Mouse (Mus musculus) MEL (cell line): ENCODE measurements at regions not wholly inside any gene's neighbourhood (a gene's known extent, or its start where the extent isn't known, plus 50 kb on each side); places are given as distances from the start of the nearest gene placed in this dataset.
"Not testable (repeated sequence)": the region's sequence is repeated elsewhere in the genome, so short reads cannot be mapped to it uniquely, and the experiment has no call there.

Source experiments
- DNase-seq: peaks from one replicate; pipeline ENCODE4 v3.0.0; 2011; ENCODE audit warnings: low read depth, low spot score
- H3K27ac ChIP-seq: 2 replicates; pipeline ENCODE4 v1.5.1; 2012; ENCODE audit warnings: low read depth, mild to moderate bottlenecking, control low read depth, low read length, moderate library complexity; ENCODE audit not compliant: control insufficient read depth
- H3K27me3 ChIP-seq, 2 experiments: fragments of 150-350 bp in 1 of 2; sonication (generic) in 1 of 2; 2 replicates each; pipeline ENCODE4 v1.6.1; 2012; ENCODE audit warnings: low read length in 2 of 2, mild to moderate bottlenecking in 2 of 2, improper control_type of control experiment in 1 of 2, moderate library complexity in 1 of 2; ENCODE audit not compliant: insufficient read depth in 2 of 2, control insufficient read depth in 1 of 2
- H3K36me3 ChIP-seq, 2 experiments: 2 replicates each; pipeline ENCODE4 v1.6.1; 2012 to 2014; ENCODE audit warnings: low read length in 2 of 2, improper control_type of control experiment in 1 of 2, inconsistent platforms in 1 of 2, mild to moderate bottlenecking in 1 of 2; ENCODE audit not compliant: insufficient read depth in 2 of 2, control insufficient read depth in 1 of 2
- H3K4me1 ChIP-seq, 2 experiments: fragments of 150-350 bp in 1 of 2; sonication (generic) in 1 of 2; 2 replicates each; pipeline ENCODE4 v1.6.1; 2012; ENCODE audit warnings: low read length in 2 of 2, improper control_type of control experiment in 1 of 2, mild to moderate bottlenecking in 1 of 2; ENCODE audit not compliant: insufficient read depth in 2 of 2, control insufficient read depth in 1 of 2
- H3K4me3 ChIP-seq, 2 experiments: fragments of 150-350 bp in 1 of 2; sonication (generic) in 1 of 2; 2 replicates each; pipeline ENCODE4 v1.5.1; 2012; ENCODE audit warnings: low read depth in 2 of 2, low read length in 2 of 2, mild to moderate bottlenecking in 2 of 2, moderate library complexity in 2 of 2, control low read depth in 1 of 2, improper control_type of control experiment in 1 of 2; ENCODE audit not compliant: control insufficient read depth in 1 of 2, insufficient read depth in 1 of 2
- H3K79me2 ChIP-seq: 2 replicates; pipeline ENCODE4 v1.6.1; 2012; ENCODE audit warnings: mild to moderate bottlenecking, low read length, moderate library complexity; ENCODE audit not compliant: control insufficient read depth, poor library complexity, insufficient read depth
- H3K9ac ChIP-seq: 2 replicates; pipeline ENCODE4 v1.6.1; 2012; ENCODE audit warnings: low read depth, mild to moderate bottlenecking, control low read depth, low read length, moderate library complexity; ENCODE audit not compliant: control insufficient read depth, poor library complexity, severe bottlenecking
- H3K9me3 ChIP-seq: fragments of 150-350 bp; sonication (generic); replicated peaks from 2 replicates; pipeline ENCODE4 v1.6.1; 2012; ENCODE audit warnings: mild to moderate bottlenecking, low read length, improper control_type of control experiment, moderate library complexity; ENCODE audit not compliant: insufficient read depth
- BHLHE40 ChIP-seq: IDR thresholded peaks from 2 replicates; pipeline ENCODE4 v1.6.1; 2012; ENCODE audit warnings: low read depth, mild to moderate bottlenecking, inconsistent platforms, low read length, improper control_type of control experiment, borderline replicate concordance
- GATA1 ChIP-seq: IDR thresholded peaks from 2 replicates; pipeline ENCODE4 v1.6.1; 2011; ENCODE audit warnings: low read depth, low read length, improper control_type of control experiment
- JUND ChIP-seq: IDR thresholded peaks from 2 replicates; pipeline ENCODE4 v1.6.1; 2011; ENCODE audit warnings: low read depth, mild to moderate bottlenecking, improper control_type of control experiment, low read length
- MAZ ChIP-seq: IDR thresholded peaks from 2 replicates; pipeline ENCODE4 v1.6.1; 2012; ENCODE audit warnings: low read depth, mild to moderate bottlenecking, inconsistent platforms, low read length, improper control_type of control experiment
- POLR2AphosphoS2 ChIP-seq: IDR thresholded peaks from 2 replicates; pipeline ENCODE4 v1.6.1; 2011; ENCODE audit warnings: low read length, improper control_type of control experiment
- RAD21 ChIP-seq: IDR thresholded peaks from 2 replicates; pipeline ENCODE4 v1.6.1; 2011; ENCODE audit warnings: mild to moderate bottlenecking, low read depth, low read length, improper control_type of control experiment
- USF1 ChIP-seq: IDR thresholded peaks from 2 replicates; pipeline ENCODE4 v1.6.1; 2014; ENCODE audit warnings: low read depth, mild to moderate bottlenecking, inconsistent platforms, low read length, improper control_type of control experiment, moderate library complexity
- ZC3H11A ChIP-seq: IDR thresholded peaks from 2 replicates; pipeline ENCODE4 v1.6.1; 2012; ENCODE audit warnings: low read depth, mild to moderate bottlenecking, inconsistent platforms, low read length, improper control_type of control experiment

- Histone ChIP-seq H3K36me3 (no peaks in the 10 kb centered on the region), H3K9me3 (no peaks in the 10 kb centered on the region), H3K4me3 (no peak overlapping the region), H3K27ac (no peak overlapping the region), H3K9ac (no peak overlapping the region), H3K27me3 (no peaks in the 10 kb centered on the region), H3K4me1 (no peaks in the 10 kb centered on the region), H3K79me2 (no peaks in the 10 kb centered on the region)
- DNase-seq = no peak
- TF ChIP-seq GATA1 = no peak
- no peak for TF ChIP-seq BHLHE40
Observed at GRCm38 (mm10) chr17:85859926-85860707, 172.0 kb upstream of the Six2 start.

- Histone ChIP-seq H3K36me3 (no peaks in the 10 kb centered on the region), H3K79me2 (no peaks in the 10 kb centered on the region), H3K27ac (no peak overlapping the region), H3K4me3 (no peak overlapping the region), H3K9ac (no peak overlapping the region), H3K27me3 (peaks cover 0 to 2% of the 10 kb centered on the region in 2 experiments; a peak in 1 of 4 replicates), H3K9me3 (no peaks in the 10 kb centered on the region), H3K4me1 (no peaks in the 10 kb centered on the region)
- TF ChIP-seq JUND (no peak), POLR2AphosphoS2 (no peak), MAZ (no peak)
- DNase-seq = no peak
Observed at GRCm38 (mm10) chr17:85858516-85858915, 170.4 kb upstream of the Six2 start.

- no peak for DNase-seq
- no peak overlapping the region for H3K9ac ChIP-seq
- TF ChIP-seq ZC3H11A (no peak), RAD21 (no peak), USF1 (peak; percentile 52; the same call in 1 of the 2 replicates)
- H3K27me3 ChIP-seq = peaks cover 0 to 2% of the 10 kb centered on the region in 2 experiments; a peak in 1 of 4 replicates
- H3K4me3 ChIP-seq = no peak overlapping the region
- H3K27ac ChIP-seq = no peak overlapping the region
- H3K4me1 ChIP-seq = no peaks in the 10 kb centered on the region
- no peaks in the 10 kb centered on the region for H3K79me2 ChIP-seq
- H3K9me3 ChIP-seq = no peaks in the 10 kb centered on the region
- no peaks in the 10 kb centered on the region for H3K36me3 ChIP-seq
Observed at GRCm38 (mm10) chr17:85857705-85858472, 169.8 kb upstream of the Six2 start.

GRCm38 (mm10) chr17:85856894-85857293, 168.8 kb upstream of the Six2 start:
- not testable (repeated sequence) for H3K79me2 ChIP-seq, H3K27me3 ChIP-seq, H3K9me3 ChIP-seq, H3K9ac ChIP-seq, H3K36me3 ChIP-seq, H3K4me1 ChIP-seq, DNase-seq, H3K4me3 ChIP-seq, H3K27ac ChIP-seq
